Mouse (Mus musculus): ENCODE measurements at regions not wholly inside any gene's neighbourhood (a gene's known extent, or its start where the extent isn't known, plus 50 kb on each side); places are given as distances from the start of the nearest gene placed in this dataset.

GRCm38 (mm10) chr12:65822285-65822684 is 461.9 kb downstream of the Rpl10l start:
- no peak for DNase-seq (ENCODE audit: low read depth)
- TF ChIP-seq POLR2A (IDR thresholded peaks at IDR 0.05; ENCODE audit: borderline replicate concordance, extremely low read depth, insufficient read depth, insufficient read length, poor library complexity, severe bottlenecking) (no peak), CTCF (IDR thresholded peaks at IDR 0.05; ENCODE audit: borderline replicate concordance, extremely low read depth, insufficient read depth, insufficient read length) (no peak)

GRCm38 (mm10) chr12:65799060-65799459 is 485.1 kb downstream of the Rpl10l start:
- TF ChIP-seq POLR2A (IDR thresholded peaks at IDR 0.05; ENCODE audit: borderline replicate concordance, extremely low read depth, insufficient read depth, insufficient read length, poor library complexity, severe bottlenecking): no peak
- no peak for TF ChIP-seq CTCF (IDR thresholded peaks at IDR 0.05; ENCODE audit: borderline replicate concordance, extremely low read depth, insufficient read depth, insufficient read length)
- peak; percentile 11 for DNase-seq (ENCODE audit: low read depth)

- no peak for TF ChIP-seq POLR2A (IDR thresholded peaks at IDR 0.05; ENCODE audit: borderline replicate concordance, extremely low read depth, insufficient read depth, insufficient read length, poor library complexity, severe bottlenecking)
- no peak for TF ChIP-seq CTCF (IDR thresholded peaks at IDR 0.05; ENCODE audit: borderline replicate concordance, extremely low read depth, insufficient read depth, insufficient read length)
- DNase-seq (ENCODE audit: low read depth): peak; percentile 32
These were observed 512.7 kb downstream of the Rpl10l start for GRCm38 (mm10) chr12:65771531-65771930.
